Mouse (Mus musculus): ENCODE measurements around the gene March1.

March1 gene

DNA sequence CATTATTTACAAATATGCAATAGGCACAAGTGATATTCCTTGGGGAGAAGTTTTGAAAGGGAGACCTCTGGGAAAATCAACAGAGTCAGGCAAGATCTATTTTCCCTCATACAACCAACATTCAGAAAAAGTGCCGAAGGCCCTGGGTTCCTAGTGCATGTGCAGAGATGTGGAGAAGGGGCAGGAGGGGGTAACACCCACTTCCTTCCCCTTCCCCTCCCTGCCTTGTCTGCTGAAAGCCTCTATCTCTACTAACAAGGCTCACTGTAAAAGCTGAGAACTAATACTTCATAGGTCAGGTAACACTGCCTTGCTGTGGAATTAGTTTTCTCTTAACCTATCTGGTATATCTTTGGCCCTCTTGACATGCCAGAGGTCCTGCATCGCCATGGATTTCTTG lies 812.9 kb downstream of the March1 start:
- no peak for DNase-seq

DNA sequence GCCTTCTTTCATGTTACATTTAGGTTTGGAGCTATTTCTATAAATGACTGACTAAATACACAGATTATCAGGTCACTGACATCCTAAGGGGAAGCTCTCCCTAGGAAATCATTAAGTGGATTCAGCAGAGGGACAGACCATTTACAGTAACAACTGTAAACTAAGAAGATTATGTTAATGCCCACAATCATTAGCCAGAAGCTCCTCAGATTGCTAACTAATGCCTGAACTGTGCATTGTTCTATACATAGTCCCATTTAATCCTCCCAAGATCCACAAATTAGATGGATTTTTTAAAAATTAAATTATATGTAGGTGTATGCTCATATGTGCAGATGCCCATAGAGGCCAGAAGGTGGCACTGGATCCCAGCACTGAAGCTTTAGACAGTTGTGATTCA lies 815.9 kb downstream of the March1 start:
- DNase-seq = no peak

DNA sequence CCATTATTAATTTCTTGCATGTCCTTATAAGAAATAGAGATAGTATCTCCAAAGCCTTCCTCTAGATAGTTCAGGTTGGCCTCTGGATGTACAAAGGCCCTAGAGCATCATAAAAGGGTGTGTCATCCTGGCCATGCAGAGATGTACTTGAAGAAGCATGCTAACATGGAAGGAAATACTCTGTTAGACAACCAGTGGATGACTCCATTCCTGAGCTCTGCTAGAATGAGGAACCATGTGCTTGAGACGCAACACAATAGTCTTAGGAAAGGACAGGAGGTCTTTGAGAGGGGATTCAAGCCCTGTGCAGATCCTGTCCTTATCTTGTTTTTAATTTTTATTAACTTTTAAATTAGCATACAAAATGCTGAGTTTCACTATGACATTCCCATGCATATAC lies 819.1 kb downstream of the March1 start:
- DNase-seq = no peak

DNA sequence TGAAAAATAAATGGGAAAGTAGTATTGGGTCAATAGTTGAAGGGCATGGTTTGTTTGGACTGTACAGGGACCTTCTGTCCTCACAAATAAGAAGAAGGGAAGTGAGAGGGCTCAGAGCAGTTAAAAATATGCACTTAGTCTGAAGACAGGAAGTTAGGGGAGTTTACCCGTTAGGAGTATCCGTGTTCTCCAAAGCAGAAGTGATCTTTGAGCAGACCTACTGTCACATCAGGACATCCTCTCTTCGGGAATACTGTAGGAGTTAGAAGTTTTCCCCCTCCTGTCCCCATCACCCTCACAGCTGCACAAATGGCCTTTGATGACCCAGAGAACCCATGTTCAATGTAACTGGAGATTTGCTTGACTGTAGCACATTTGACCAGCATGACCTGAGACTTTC lies 820.2 kb downstream of the March1 start:
- no peak for DNase-seq

DNA sequence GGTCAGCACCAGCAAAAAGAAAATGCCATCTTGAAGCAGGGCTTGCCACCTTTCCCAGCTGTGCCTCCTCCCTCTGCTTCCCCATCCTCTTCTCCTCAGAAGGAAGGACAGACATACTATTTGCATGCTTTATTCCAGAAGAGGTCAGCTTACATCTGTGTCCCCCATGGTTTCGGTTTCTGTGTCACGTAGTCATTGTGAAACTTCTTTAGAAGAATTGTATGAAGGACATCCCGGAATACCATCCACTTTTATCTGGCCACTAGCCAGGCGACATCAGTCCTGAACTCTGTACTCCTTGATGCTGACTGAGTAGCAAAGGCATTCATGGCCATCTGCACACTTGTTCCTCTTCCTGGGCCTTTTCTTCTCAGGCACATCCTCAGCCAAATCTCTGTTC lies 820.8 kb downstream of the March1 start:
- peak; percentile 8 for DNase-seq

DNA sequence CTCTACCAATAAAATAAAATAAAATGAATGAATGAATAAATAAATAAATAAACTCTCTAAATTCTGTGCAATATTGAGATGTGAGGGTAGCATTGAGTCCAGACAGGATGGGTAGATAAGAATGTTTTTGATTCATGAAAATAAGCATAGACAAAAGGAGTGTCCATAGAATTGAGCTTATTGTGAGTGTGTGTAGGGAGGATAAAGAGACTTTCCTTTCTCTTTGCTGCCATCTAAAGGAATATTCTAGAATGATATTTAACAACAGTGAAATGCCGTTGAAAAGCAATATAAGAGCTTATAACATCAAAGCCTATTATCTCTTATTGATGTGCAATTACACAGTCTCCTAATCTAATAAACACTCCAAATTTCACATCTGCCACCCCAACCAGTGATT lies 823.4 kb downstream of the March1 start:
- DNase-seq = no peak

DNA sequence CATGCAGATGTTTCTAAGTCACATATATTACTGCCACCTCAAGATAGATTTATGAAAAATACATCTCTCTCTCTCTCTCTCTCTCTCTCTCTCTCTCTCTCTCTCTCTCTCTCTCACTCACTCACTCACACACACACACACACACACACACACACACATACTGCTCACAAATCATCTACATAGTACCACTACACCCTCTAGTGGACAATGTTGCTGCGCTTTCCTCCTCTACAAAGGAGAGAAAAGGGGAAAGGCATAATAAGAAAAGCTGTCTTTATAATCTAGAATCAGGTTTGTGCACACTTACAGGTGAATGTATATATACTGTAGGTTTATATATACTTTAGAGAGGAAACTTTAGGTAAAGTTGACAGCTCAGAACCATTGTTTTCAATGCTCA lies 825.1 kb downstream of the March1 start:
- peak; percentile 29 for DNase-seq

DNA sequence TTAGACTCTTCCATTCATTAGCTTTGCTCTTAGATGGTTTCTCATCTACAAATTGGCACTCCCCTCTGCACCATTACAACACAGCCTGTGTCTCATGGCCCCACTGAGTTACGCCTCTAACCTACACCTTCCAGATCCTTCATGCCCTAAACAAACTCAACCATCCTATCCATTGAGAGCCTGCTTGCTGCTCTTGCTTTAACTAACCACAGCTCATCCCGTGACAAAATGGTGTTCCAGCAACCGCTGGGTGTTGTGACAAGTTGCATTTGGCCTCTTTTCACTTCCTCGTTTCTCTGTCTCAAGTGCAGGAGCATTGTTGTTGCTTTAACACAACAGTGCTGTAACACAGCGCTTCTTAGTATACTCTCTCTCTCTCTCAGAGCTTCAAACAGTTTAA lies 826.4 kb downstream of the March1 start:
- DNase-seq = peak; percentile 3

DNA sequence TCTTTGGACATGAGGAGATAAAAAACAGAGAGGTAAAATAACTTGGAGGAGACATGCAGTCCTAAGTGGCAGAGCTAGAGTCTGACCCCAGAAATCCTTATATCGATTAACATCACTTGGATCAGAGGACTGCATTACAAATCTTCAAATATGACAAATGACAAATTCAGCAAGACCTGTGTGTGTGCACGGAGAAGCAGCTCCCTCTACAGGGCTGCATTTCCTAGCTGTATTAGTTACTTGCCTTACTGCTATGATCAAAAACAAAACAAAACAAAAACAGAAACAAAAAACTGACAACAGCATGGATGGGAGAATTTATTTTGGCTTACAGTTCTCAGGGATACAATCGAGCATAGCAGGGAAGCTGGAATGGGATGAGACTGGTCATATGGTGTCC lies 827.7 kb downstream of the March1 start:
- no peak for DNase-seq

DNA sequence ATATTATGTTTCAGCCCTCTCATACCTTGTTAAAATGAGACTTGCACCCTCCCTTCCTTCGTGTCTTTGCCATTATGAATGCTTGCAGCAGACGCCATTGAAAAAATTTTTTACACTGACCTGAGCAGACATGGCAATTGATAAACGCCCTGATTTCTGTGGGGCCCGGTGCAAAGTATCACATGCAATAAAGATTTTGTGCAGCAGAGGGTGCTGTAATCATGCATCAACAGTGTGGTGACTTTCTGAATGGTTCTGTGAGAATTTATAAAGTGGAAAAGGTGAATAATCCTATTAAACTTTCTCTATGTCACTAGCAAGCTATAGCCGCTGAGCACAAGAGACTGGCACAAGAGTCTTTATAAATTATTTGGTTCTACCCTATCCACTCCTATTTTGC lies 833.0 kb downstream of the March1 start:
- DNase-seq = peak; percentile 23

DNA sequence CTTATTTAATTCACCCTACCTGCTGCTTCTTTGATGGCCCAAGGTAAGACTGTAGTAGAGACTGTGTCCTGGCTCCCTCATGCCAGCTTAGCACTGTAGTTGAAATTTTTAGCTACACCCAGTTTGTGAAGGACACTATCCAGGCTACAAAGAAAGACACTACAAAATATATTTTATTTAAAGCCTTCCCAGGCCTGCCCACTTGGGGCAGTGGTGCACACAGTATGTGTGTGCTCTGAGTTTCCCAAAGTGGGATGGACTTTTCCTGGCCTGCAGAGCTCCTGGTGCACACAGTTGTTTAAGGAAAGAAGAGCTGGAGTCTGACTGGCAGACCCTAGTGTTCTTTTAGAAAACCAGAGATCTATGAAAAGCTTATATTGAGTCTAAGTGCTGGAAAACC lies 839.4 kb downstream of the March1 start:
- no peak for DNase-seq

DNA sequence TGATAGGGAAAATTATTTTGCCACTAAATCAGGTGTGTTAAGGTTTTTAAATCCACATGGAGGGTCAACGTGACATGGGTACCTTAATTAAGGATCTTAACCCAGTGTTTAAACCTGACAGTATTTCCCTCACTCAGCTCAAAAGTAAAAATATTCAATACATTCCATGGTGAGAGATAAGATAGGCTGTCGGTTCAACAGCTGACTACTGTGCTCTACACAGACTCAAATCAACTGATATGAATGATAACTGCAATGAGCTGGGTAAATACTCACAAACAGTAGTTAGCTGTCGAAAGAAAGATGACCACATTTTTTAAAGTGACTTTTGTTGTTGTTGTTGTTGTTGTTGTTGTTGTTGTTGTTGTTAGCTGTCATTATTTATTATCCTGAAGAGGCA lies 852.1 kb downstream of the March1 start:
- DNase-seq = no peak

DNA sequence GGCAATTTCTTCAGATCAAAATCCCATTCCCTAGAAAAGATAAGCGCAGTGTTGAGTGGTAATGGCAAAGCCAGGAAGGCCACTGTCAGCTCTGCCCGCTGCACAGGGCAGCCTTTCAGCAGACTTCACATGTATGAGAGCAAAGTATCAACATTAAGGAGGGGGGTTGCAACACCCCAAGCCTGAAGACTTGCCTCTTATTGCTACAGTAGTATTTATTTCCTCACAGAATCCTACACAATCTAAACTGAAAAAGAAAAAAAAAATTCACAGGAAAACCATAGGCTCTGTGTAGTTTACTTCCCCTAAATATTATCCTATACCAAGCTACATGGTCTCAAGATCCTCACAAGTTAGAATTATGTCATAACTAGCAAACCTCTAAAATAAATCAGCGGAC lies 859.2 kb downstream of the March1 start:
- no peak for DNase-seq

DNA sequence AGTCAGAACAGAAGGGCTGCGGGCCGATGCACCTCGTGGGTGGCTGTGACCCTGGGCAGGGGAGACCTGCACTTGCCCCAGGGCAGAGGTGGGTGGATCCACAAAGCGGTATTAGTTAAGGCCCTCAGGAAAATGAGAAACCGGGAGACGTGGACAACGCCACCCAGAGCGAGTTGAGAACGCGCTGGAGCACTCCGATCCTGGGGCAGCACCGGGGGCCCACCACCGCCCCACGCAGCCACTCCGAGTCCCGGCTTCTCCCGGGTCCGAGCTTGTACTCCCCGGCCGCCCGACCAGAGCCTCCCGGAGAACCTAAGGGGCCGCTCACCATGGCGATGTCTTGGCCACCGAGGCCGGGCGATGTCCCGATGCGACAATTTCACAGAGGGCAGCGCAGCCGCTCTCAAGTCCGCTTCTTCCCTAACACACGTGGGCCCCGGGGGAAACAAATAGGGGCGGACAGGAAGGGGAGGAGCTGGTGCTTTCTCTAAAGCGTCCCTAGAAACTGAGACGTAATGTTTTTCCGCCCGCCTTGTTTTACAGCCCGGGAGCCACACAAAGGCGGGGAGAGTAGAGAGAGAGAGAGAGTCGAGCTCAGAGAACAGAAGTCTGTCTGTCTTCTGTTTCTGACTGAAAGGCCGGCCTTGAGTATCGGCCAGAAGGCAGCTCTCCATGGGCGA lies 868.5 kb downstream of the March1 start, which contains the start of gene Tma16:
TSS of gene Tma16 (minus strand) at position 447 of the 680 bp plus-strand sequence.
- peak; percentile 86 for DNase-seq

DNA sequence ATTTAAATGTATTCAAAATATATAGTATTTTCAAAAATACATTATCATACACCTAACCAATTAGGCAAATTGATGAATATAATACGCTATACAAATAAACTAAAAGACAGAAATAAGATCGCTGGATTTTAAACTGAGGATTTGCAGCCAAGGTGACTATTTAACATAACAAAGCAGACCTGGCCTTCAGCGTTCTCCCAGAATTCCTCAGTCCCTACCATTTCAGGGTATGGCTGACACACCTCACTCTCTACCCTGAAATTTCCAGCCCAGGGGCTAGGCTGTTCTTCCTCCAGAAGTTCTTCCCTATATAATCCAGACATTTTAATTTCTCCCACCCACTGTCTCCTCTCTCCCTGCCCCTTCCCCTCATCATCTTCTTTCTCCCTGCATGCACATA lies 870.9 kb downstream of the March1 start:
- no peak for DNase-seq

DNA sequence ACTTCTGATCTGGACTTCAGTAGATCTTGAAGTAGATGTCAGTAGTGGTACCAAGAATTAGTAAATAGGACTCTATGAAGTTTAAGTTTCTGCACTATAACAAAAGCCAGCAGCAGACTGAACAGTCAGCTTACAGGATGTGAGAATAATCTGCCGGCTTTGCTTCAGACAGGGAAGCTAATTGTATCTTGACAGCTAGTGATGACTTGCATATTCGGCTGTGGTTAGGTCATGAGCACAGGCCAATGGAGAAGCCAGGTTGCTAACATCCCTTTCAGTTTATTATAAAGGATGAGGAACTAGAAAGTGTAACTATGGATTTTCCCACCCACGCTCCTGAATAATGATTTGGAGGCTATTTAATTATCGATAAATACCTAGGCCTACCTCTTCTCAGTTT lies 872.9 kb downstream of the March1 start:
- no peak for DNase-seq

DNA sequence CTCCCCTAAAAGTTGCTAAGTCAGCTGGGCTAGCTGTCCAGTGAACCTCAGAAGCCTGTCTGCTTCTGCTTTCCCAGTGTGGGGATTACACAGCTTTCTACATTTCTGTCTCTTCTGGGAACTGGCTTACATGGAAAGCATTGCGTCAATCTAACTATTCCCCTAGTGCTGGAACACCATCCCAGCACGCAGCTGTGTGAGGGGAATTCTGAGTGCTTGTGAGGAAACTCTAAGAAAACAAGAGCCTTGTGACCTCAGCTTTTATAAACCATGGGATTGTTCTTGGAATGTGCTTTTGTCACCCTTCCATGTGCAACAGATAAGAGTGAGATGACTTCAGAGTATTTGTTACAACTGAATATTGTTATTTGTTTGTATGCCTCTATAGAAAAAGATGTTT lies 876.8 kb downstream of the March1 start:
- DNase-seq = no peak

DNA sequence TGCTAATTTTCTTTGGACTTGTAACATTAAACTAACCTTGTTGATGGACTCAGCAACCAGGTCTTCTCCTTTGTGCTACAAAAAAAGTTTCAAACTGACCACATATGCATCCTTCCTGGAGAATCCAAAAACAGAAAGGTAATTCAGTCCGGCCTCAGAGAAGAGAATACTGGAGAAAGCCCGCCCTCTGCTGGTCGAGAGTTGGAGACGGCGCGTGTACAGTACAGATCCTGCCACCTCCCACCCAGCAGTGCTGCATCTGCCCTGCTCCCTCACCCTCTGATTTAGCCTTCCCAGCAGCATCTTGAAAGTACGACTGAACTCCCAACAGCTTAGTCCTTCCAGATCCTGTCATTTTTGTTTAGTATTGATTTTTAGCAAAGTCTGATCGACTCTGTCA lies 878.0 kb downstream of the March1 start:
- DNase-seq = peak; percentile 77

DNA sequence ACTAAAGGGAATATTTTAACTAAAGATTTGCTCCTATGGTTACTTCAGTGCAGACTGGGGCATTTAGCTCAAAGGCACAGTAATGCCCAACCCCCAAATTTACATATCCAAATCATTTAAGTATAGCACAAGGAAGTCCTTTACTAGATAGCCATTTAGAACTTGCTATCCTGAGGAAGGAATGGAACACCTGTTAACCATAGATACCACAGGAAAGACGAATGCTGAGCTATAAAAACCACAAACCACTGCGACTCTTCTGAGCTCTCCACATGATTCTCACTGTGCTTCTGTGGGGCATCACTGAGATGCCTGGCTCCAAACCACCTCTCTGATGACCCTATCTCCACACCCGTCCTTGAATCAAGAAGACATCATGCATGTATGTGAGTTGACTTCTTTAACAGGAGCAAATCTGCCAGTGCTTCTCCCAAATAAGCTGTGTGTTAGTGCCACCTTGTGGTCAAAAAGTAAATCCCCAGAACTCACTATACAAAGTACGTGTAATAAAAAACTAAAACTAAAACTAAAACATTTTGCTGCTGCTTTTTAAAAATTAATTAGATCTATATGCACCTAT lies 879.4 kb downstream of the March1 start:
- DNase-seq = peak; percentile 54

DNA sequence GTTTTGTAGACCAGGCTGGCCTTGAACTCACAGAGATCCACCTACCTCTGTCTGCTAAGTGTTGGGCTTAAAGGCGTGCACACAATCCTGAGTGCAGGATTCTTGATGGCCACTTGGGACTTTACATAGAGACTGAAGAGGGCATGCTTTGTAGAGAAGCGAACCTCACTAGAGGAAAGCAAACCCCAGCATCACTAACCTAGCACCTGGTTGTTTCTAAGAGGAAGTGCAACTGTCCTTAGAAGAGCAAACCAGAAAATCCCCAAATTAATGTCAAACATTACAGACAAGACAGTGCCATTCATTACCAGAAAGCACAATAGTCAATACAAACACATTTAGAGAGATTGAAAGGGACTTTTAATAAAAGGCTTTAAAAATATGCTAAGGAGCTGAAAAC lies 885.7 kb downstream of the March1 start:
- DNase-seq = no peak

DNA sequence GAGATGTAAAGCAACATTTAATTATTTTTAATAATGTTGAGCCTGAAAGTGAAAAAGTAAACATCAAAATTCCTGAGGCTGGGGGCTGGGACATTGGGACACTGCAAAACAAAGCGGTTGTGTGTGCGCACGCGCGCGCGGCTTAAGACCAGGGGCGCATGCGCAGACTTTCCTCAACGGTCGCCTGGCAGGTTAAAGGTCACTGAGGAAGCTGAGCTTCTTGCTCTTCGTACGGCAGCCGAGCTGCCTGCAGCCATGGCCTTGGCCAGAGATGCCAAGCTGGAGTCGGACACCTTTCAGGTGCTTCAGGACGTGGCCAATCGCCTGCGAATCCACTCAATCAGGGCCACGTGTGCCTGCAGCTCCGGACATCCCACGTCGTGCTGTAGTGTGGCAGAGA lies 893.8 kb downstream of the March1 start, which contains the start of gene Tktl2:
TSS of gene Tktl2 (plus strand) at position 220 of the 400 bp plus-strand sequence.
- DNase-seq = no peak

DNA sequence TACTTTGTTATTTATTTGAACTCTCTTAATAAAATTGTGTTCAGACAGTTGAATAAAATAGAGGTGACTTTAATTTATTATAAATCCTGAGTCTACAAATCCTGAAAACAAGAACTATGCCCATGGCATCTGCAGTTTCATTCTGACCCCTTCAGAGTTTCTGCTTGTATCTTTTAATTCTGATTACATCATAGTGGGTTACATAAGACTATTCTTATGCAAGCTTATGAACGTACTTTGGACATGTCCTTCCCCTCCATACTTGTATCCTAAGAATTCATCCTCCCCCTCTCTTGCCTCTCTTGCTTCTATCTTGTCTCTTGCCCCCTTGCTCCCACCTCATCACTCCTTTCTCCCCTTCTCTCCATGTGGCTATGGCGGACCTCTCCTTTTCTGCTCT lies 901.4 kb downstream of the March1 start:
- no peak for DNase-seq

DNA sequence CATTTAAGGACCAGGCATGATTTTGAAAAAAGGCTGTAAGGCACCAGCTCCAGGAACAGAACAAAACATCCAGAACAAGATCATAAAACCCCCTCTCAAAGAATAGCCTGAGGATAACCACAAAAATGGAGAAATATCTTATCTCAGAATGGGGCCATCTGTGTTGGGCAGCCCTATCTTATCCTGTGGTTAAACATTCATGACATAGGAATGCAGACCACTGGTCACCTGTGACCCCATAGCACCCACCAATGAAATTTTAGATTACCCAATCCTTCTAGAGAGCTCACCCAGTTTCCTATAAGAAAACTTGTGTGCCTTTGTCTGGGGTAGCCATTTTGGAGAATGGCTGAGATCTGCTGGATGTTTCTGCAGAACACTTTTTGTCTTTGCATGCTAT lies 902.9 kb downstream of the March1 start:
- DNase-seq = no peak

Data from lung, postnatal 10 days (tissue).